Mouse (Mus musculus): ENCODE data around the gene Gpm6a. TPM values are rescaled to one million over a fixed set of nuclear protein-coding genes. Genes with fewer than 3 reads are reported as not detected.
"Not testable (repeated sequence)": the region's sequence is repeated elsewhere in the genome, so short reads cannot be mapped to it uniquely, and the experiment has no call there.

The Gpm6a gene
- total RNA-seq, 2 experiments from 2014 or later = 8.2 to 13.0 TPM

- no peak for DNase-seq
These were observed 48.3 kb downstream of the Gpm6a start for GRCm38 (mm10) chr8:55002946-55003345.

DNA sequence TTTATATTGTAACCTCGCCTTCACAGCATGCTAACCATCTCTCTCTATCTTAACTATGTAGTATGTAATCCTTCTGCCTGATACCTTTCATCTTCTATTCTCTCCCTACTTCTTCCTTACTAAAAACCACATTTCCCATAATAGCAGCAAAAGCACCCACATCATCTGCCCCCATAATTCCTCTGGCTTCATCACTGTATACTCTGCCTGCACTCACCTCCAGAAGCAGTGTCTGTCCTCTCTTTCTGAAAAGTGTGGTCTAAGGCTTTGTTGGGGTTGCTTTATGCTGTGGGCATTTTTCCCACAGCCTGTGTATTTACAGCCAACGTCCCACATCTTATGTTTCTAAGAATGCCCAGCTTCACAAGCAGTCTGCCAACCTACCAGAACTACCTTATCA lies 57.6 kb downstream of the Gpm6a start:
- no peak for DNase-seq

- no peak for DNase-seq
These were observed 62.4 kb downstream of the Gpm6a start for GRCm38 (mm10) chr8:55017071-55017470.

DNA sequence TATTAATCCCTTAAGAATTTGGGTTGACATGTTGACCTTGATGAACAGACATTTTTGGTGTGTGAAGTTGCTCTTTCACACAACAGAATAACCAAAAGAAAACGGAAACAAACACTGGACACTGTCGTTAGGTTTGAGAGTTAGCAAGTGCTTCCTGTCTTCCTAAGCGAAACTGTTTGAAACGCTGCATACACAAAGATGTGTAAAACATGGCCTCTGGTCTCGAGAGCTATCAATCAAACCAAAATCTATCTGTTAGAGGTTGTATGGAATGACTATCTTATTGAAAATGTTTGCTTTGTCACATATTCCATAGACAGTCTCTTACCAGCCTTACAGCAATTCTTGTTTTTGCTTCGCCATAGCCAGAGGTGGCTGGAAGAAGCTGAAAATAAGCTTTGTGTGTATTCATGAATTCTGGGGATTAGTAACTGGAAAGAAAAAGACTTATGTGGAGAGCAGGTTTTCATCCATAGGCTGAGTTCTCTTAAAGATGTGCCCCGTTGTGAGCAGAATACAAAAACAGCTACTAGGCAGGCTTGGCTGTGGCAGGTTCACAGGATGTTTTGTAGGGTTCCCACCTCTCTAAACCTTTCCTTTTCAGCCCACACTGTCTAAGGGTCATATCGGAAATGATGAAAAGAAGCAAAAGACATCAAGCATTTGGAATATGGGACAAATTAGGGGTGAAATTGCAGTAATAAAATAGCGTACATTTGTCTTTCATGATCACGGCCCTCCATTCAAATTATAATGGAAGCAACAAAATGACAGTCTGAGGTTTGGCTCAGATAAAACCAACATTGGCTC lies 71.4 kb downstream of the Gpm6a start:
- no peak for DNase-seq

DNA sequence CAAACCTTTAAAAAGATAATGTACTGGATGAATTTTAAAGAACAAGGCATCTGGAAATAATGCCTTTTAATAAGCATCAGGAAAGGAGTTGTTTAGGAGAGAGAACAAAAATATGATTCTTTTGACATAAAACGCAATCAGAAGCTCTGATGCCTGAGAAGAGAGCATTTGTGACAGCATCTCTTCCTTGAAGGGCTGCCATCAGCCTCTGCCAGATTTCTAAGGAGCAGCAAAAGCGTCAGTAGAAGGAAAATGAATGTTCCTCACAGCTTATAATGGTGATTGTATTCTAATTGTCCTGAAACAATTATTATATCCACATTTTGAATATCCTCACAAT lies 72.0 kb downstream of the Gpm6a start:
- no peak for DNase-seq

DNA sequence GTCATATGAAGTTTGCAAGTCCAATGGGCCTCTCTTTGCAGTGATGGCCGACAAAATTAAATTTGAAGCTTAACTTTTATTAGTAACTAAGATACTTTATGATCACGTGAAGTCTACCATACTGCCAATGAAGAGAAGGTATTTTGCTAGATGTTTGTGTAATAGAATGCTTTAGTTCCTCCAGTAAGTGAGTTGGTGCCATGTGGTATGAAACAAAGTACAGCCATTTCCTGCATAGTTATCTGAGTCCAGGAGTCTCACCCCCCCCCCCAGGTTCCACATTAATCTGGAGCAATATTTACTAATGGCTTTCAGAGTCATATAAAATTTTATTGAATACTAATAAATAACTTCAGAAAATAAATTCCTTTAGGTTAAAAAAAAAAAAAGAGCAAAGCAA lies 73.7 kb downstream of the Gpm6a start:
- DNase-seq = no peak

DNA sequence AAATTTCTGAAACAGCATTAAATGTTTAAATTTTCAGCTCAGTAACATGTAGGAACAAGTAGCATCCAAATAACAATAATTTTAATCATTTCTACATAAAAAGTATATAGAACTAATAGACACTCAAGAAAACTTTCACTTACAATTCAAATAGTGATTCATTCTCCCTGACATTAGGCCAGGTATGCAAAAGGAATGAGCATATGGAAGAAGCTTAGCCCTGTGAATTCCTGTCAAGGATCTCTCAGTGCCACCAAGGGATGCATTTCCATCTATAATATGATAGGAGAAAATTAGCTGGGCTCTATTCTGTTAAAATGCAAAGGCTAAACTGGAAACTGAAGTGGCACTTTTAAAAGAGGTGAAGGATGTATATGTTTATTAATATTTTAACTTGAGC lies 76.5 kb downstream of the Gpm6a start:
- no peak for DNase-seq

GRCm38 (mm10) chr8:55034309-55034708 lies 79.7 kb downstream of the Gpm6a start:
- DNase-seq = peak; percentile 4 to 15

DNA sequence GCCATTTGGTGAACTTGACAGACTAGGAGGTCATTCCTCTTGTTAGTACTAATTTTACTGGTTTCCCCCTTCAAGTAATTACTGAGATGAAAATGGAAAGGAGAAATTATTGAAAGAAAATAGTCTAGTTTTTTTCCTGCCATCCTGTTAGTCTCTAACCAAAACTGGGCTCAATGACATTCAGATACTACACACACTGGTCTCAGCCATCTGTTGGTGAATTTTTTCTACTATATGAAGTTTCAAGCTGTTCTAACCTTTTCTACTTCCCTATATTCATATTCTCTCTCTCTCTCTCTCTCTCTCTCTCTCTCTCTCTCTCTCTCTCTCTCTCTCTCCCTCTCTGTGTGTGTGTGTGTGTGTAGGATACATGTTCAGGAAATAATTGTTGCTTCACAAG lies 80.8 kb downstream of the Gpm6a start:
- DNase-seq = no peak

GRCm38 (mm10) chr8:55042955-55043354 lies 88.3 kb downstream of the Gpm6a start:
- DNase-seq = no peak

- no peak for DNase-seq
These were observed 93.8 kb downstream of the Gpm6a start for GRCm38 (mm10) chr8:55048396-55048795.

DNA sequence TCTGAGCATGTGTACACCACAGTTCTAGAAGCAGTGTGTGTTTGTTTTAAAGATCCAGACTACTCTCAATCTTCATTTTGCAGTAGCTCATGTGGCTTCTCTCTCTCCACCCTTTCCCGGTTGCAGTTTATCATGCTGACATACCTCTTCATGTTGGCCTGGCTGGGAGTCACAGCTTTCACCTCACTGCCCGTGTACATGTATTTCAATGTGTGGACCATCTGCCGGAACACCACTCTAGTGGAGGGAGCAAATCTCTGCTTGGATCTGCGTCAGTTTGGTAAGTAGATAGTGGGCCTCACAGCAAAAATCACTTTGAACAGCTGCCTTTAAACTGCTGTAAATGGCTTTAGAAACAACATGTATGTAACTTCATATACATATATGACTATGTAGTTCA lies 95.3 kb downstream of the Gpm6a start:
- DNase-seq = no peak

DNA sequence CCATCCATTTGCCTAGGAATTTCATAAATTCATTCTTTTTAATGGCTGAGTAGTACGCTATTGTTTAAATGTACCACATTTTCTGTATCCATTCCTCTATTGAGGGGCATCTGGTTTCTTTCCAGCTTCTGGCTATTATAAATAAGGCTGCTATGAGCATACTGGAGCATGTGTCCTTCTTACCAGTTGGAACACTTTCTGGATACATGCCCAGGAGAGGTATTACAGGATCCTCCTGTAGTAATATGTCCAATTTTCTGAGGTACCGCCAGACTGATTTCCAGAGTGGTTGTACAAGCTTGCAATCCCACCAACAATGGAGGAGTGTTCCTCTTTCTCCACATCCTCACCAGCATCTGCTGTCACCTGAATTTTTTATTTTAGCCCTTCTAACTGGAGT lies 114.2 kb downstream of the Gpm6a start:
- DNase-seq = not testable (repeated sequence)

- no peak for DNase-seq
These were observed 118.8 kb downstream of the Gpm6a start for GRCm38 (mm10) chr8:55073481-55073880.

DNA sequence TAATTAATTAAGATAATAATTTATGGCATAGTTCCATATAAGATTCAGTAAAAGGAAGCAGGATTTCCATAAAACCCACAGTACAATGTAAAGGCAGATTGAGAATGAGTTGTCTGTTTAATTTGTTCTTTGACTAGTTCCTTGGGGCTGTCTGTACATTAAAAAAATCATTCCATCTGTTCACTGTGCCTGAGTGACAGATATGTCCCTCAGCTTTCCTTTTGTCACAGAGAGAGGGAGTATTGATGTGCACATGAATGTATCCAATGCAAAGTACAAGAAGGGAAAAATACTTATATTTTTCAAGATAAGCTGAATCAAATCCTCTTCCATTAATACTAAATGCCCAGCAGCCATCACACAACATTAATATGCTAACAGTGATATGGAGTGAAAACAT lies 147.6 kb downstream of the Gpm6a start:
- no peak for DNase-seq

- DNase-seq = no peak
These were observed 148.4 kb downstream of the Gpm6a start for GRCm38 (mm10) chr8:55103065-55103464.

GRCm38 (mm10) chr8:55103891-55104481 lies 149.3 kb downstream of the Gpm6a start:
- DNase-seq = no peak

Other genes with a start within 250 kb of the Gpm6a start
- gene Wdr17, start 67.7 kb upstream of the Gpm6a start, total RNA-seq (2021) = not detected

Data from heart, adult 18-20 months (tissue).